Mouse (Mus musculus) layer of hippocampus, adult 6 months (tissue): Measurements from ENCODE around the gene Setdb1. TPM values are rescaled to one million over a fixed set of nuclear protein-coding genes. Genes with fewer than 3 reads are reported as not detected.

Experiments used
- long read RNA-seq, 2 experiments: library from polyadenylated mRNA; unstranded; transcript quantifications; one replicate each; pipeline ENCODE4 v2.0.0; 2019 to 2020
- polyA plus RNA-seq: library from polyadenylated mRNA; unstranded; fragments of <200 nt; fragmentation: Nextera tagmentation; gene quantifications from 2 replicates; pipeline ENCODE4 v1.2.3, GENCODE M21; 2021

Setdb1 gene
- polyA plus RNA-seq, result 7.9 and 9.7 TPM in 2 replicates
- long read RNA-seq, experiment 1, partial matches to known transcripts, result 12 of 14 reads
- long read RNA-seq, experiment 1, other reads (novel, unspliced or antisense), result 2 of 14 reads
- long read RNA-seq, experiment 2, full-length matches to known transcripts, result 22 of 53 reads
- long read RNA-seq, experiment 2, partial matches to known transcripts, result 19 of 53 reads
- long read RNA-seq, experiment 2, other reads (novel, unspliced or antisense), result 12 of 53 reads

GRCm38 (mm10) chr3:95356701-95357449 lies at the start of gene Setdb1:
Setdb1 (minus strand) TSS chr3:95357202.

GRCm38 (mm10) chr3:95402741-95403140 lies 45.7 kb upstream of the Setdb1 start, which contains the start of gene 4930558C23Rik:
4930558C23Rik (minus strand) TSS chr3:95402841.

GRCm38 (mm10) chr3:95314486-95315093 lies 42.4 kb downstream of the Setdb1 start, which contains the start of gene Cers2:
Cers2 (plus strand) TSS chr3:95314791.

GRCm38 (mm10) chr3:95307100-95307499 lies 49.9 kb downstream of the Setdb1 start, which contains the start of gene Anxa9:
Anxa9 (minus strand) TSS chr3:95307176.

GRCm38 (mm10) chr3:95281216-95282126 lies 75.5 kb downstream of the Setdb1 start, which contains the start of the genes Mindy1 and Prune1:
Mindy1 (plus strand) TSS chr3:95281345.
Prune1 (minus strand) TSS chr3:95282076.

Other genes starting within 250 kb of the Setdb1 start
- gene Vps72, start 246.2 kb downstream of the Setdb1 start, polyA plus RNA-seq, result 42.0 and 50.9 TPM in 2 replicates
- 0.41 and 0.44 TPM in 2 replicates for gene Tmod4, start 232.7 kb downstream of the Setdb1 start, polyA plus RNA-seq
- 58.4 and 58.8 TPM in 2 replicates for gene Scnm1, start 223.2 kb downstream of the Setdb1 start, polyA plus RNA-seq
- 9.2 and 11.4 TPM in 2 replicates for gene Lysmd1, start 223.1 kb downstream of the Setdb1 start, polyA plus RNA-seq
- gene Tnfaip8l2, start 214.8 kb downstream of the Setdb1 start, polyA plus RNA-seq, result 2.6 and 3.7 TPM in 2 replicates
- gene Sema6c, start 196.7 kb downstream of the Setdb1 start, polyA plus RNA-seq, result 1.2 and 2.4 TPM in 2 replicates
- 0.60 and 0.73 TPM in 2 replicates for gene Gabpb2, start 139.3 kb downstream of the Setdb1 start, polyA plus RNA-seq
- 66.2 and 87.2 TPM in 2 replicates for gene Cdc42se1, start 128.5 kb downstream of the Setdb1 start, polyA plus RNA-seq
- gene Mllt11, start 125.0 kb downstream of the Setdb1 start, polyA plus RNA-seq, result 286 and 302 TPM in 2 replicates
- gene Gm128, start 115.6 kb downstream of the Setdb1 start, polyA plus RNA-seq, result 0.06 and 0.23 TPM in 2 replicates
- gene Bnipl, start 106.0 kb downstream of the Setdb1 start, polyA plus RNA-seq, result not detected in 2 replicates
- gene Mindy1, start 75.9 kb downstream of the Setdb1 start, polyA plus RNA-seq, result 19.7 and 19.9 TPM in 2 replicates
- gene Prune1, start 75.1 kb downstream of the Setdb1 start, polyA plus RNA-seq, result 12.4 and 16.6 TPM in 2 replicates
- 0.15 and 0.19 TPM in 2 replicates for gene Anxa9, start 50.0 kb downstream of the Setdb1 start, polyA plus RNA-seq
- gene Cers2, start 42.4 kb downstream of the Setdb1 start, polyA plus RNA-seq, result 45.4 and 46.9 TPM in 2 replicates
- not detected in 2 replicates for gene 4930558C23Rik, start 45.6 kb upstream of the Setdb1 start, polyA plus RNA-seq
- 3.4 and 3.8 TPM in 2 replicates for gene Arnt, start 77.2 kb upstream of the Setdb1 start, polyA plus RNA-seq
- 2.5 and 2.8 TPM in 2 replicates for gene Ctsk, start 142.1 kb upstream of the Setdb1 start, polyA plus RNA-seq
- gene Ctss, start 169.6 kb upstream of the Setdb1 start, polyA plus RNA-seq, result 170 and 172 TPM in 2 replicates
- not detected in 2 replicates for gene Hormad1, start 202.5 kb upstream of the Setdb1 start, polyA plus RNA-seq
- gene Golph3l, start 231.7 kb upstream of the Setdb1 start, polyA plus RNA-seq, result 11.2 and 11.5 TPM in 2 replicates